In genomic region chr15:99740229-99740628, GRCm38 (mm10) we compare ENCODE assay signal across 11 mouse cellular contexts. TPM values are rescaled to one million over a fixed set of nuclear protein-coding genes. Genes with fewer than 3 reads are reported as not detected.
A peak's percentile ranks its signal among the peaks of the same experiment; 100 is the strongest.
DNase-seq lines count a peak whose midpoint lies in the region; ATAC-seq lines count a peak whose summit lies in the region.
"Had no signal": no experiment of that assay in that cellular context is flagged by ENCODE, and none has a peak within 500 bp of the region (broad histone marks: within the 10 kb centered on the region; RNA-seq: fewer than 3 reads in every experiment).

No protein-coding gene starts in this region.

- ATAC-seq in cerebellum, adult (ENCODE audit: insufficient number of reproducible peaks, low FRiP score, low TSS enrichment) = no peak
- ATAC-seq: forebrain, embryonic 14.5 days; intestine, embryonic 15.5 days had no signal

- peak; percentile 17 for DNase-seq in adrenal gland, postnatal 14 days
- no peak for DNase-seq in adrenal gland, postnatal 10 days
- peak; percentile 28 to 49 for DNase-seq in cerebellum, postnatal 10 days
- peak; percentile 22 for DNase-seq in gastrocnemius, postnatal 10 days
- no peak for DNase-seq in gastrocnemius, adult 8-10 months (ENCODE audit: low spot score in 2 of 2)
- DNase-seq: embryo, embryonic 11 days; kidney, adult 18-20 months had no signal

RNA-seq across cellular contexts. Expression of gene Cox14, which starts 14.8 kb away (rescaled TPM):
- 177 and 199 TPM in 2 replicates for total RNA-seq in adrenal gland, postnatal 14 days (2021)
- 100 to 1,000 TPM; 178 to 185 TPM for total RNA-seq in adrenal gland, postnatal 10 days (2021)
- 100 to 1,000 TPM; 162 to 182 TPM for total RNA-seq in gastrocnemius, postnatal 10 days (2021)
- total RNA-seq in gastrocnemius, adult 8-10 months (2022) = 100 to 1,000 TPM; 154 to 172 (median 162) TPM

RNA-seq across cellular contexts. Expression of gene Gpd1, which starts 22.9 kb away (rescaled TPM):
- 1,539 and 1,562 TPM in 2 replicates for total RNA-seq in adrenal gland, postnatal 14 days (2021)
- total RNA-seq in adrenal gland, postnatal 10 days (2021) = 1,000 to 10,000 TPM; 1,543 to 1,818 TPM
- total RNA-seq in gastrocnemius, postnatal 10 days (2021) = 100 to 1,000 TPM; 358 to 467 TPM
- total RNA-seq in gastrocnemius, adult 8-10 months (2022) = 100 to 1,000 TPM; 446 to 550 (median 458) TPM

RNA-seq across cellular contexts. Expression of gene Cers5, which starts 32.5 kb away (rescaled TPM):
- 40.9 and 42.7 TPM in 2 replicates for total RNA-seq in adrenal gland, postnatal 14 days (2021)
- total RNA-seq in adrenal gland, postnatal 10 days (2021) = 10 to 100 TPM; 35.9 to 41.6 TPM
- 10 to 100 TPM; 16.0 to 17.5 TPM for total RNA-seq in gastrocnemius, postnatal 10 days (2021)
- 1 to 10 TPM; 3.1 to 4.9 (median 3.5) TPM for total RNA-seq in gastrocnemius, adult 8-10 months (2022)

RNA-seq across cellular contexts. Expression of gene Gm17349, which starts 34.9 kb away (rescaled TPM):
- total RNA-seq in adrenal gland, postnatal 14 days (2021) = 17.6 and 18.1 TPM in 2 replicates
- total RNA-seq in adrenal gland, postnatal 10 days (2021) = 10 to 100 TPM; 10.9 to 24.6 TPM
- total RNA-seq in gastrocnemius, postnatal 10 days (2021) = 1 to 10 TPM in 1 of 2 experiments, not detected in 1; 2.4 TPM
- total RNA-seq in gastrocnemius, adult 8-10 months (2022) = 1 to 10 TPM in 1 of 4 experiments, not detected in 3; 1.3 TPM
- total RNA-seq: common myeloid progenitor, adult 5-6 weeks had no signal

RNA-seq across cellular contexts. Expression of gene Smarcd1, which starts 38.3 kb away (rescaled TPM):
- total RNA-seq in adrenal gland, postnatal 14 days (2021) = 40.0 and 57.6 TPM in 2 replicates
- 10 to 100 TPM; 47.1 to 49.6 TPM for total RNA-seq in adrenal gland, postnatal 10 days (2021)
- 10 to 100 TPM; 15.4 to 15.9 TPM for total RNA-seq in gastrocnemius, postnatal 10 days (2021)
- 1 to 10 TPM; 4.8 to 9.4 (median 7.2) TPM for total RNA-seq in gastrocnemius, adult 8-10 months (2022)

Comparison
In these comparisons a context has a peak if more than half of its experiments do, and no peak if none do; other contexts are left out.
1. DNase-seq: peak in adrenal gland, postnatal 14 days (single experiment), cerebellum, postnatal 10 days (2 of 2) and gastrocnemius, postnatal 10 days (single experiment); none in adrenal gland, postnatal 10 days (single experiment) and gastrocnemius, adult 8-10 months (0 of 2).